Mouse (Mus musculus) frontal cortex, postnatal 14 days (tissue): Measurements from ENCODE around the gene Slbp.

Experiments used
- DNase-seq, 2 experiments: peaks; one replicate each; pipeline ENCODE4 v3.0.0; 2022; ENCODE audit warnings: low spot score in 2 of 2

Gene Slbp

GRCm38 (mm10) chr5:33630061-33630460, 22.3 kb downstream of the Slbp start:
- no peak for DNase-seq

GRCm38 (mm10) chr5:33629301-33629987, 22.9 kb downstream of the Slbp start, which contains the start of the genes Fam53a and Gm9903:
Gene Fam53a, minus strand, starts transcription at chr5:33629635.
Gene Gm9903, plus strand, starts transcription at chr5:33629925.
- DNase-seq, result peak; percentile 99 to 100

GRCm38 (mm10) chr5:33628820-33629300, 23.5 kb downstream of the Slbp start:
- DNase-seq, result peak in 1 of 2 experiments; percentile 44

GRCm38 (mm10) chr5:33627968-33628367, 24.4 kb downstream of the Slbp start:
- no peak for DNase-seq

GRCm38 (mm10) chr5:33623766-33624165, 28.6 kb downstream of the Slbp start:
- DNase-seq, result no peak

- no peak for DNase-seq
Measured at GRCm38 (mm10) chr5:33622671-33623070, 29.7 kb downstream of the Slbp start.

GRCm38 (mm10) chr5:33614391-33614790, 38.0 kb downstream of the Slbp start:
- DNase-seq, result no peak

- DNase-seq, result no peak
Measured at GRCm38 (mm10) chr5:33611795-33612194, 40.6 kb downstream of the Slbp start.

GRCm38 (mm10) chr5:33609226-33609625, 43.1 kb downstream of the Slbp start:
- DNase-seq, result no peak

- DNase-seq, result no peak
Measured at GRCm38 (mm10) chr5:33607434-33607833, 44.9 kb downstream of the Slbp start.

- no peak for DNase-seq
Measured at GRCm38 (mm10) chr5:33606631-33607030, 45.7 kb downstream of the Slbp start.

GRCm38 (mm10) chr5:33605314-33605713, 47.1 kb downstream of the Slbp start:
- no peak for DNase-seq

GRCm38 (mm10) chr5:33593620-33594019, 58.8 kb downstream of the Slbp start:
- no peak for DNase-seq

- DNase-seq, result peak; percentile 50 to 60
Measured at GRCm38 (mm10) chr5:33589221-33589888, 63.0 kb downstream of the Slbp start.

- no peak for DNase-seq
Measured at GRCm38 (mm10) chr5:33588066-33588465, 64.3 kb downstream of the Slbp start.

- DNase-seq, result no peak
Measured at GRCm38 (mm10) chr5:33587498-33588058, 64.8 kb downstream of the Slbp start.
